Mouse (Mus musculus): ENCODE measurements around the gene Esrra.

Esrra gene

GRCm38 (mm10) chr19:6919876-6920740 is 1.5 kb downstream of the Esrra start:
- DNase-seq, result no peak

GRCm38 (mm10) chr19:6919431-6919830 is 2.2 kb downstream of the Esrra start:
- no peak for DNase-seq

GRCm38 (mm10) chr19:6918321-6918720 is 3.3 kb downstream of the Esrra start:
- DNase-seq, result no peak

GRCm38 (mm10) chr19:6916496-6916895 is 5.1 kb downstream of the Esrra start:
- no peak for DNase-seq

GRCm38 (mm10) chr19:6915276-6915675 is 6.3 kb downstream of the Esrra start:
- DNase-seq, result no peak

- DNase-seq, result no peak
Observed at GRCm38 (mm10) chr19:6914540-6914939, 7.1 kb downstream of the Esrra start.

- DNase-seq, result no peak
Observed at GRCm38 (mm10) chr19:6913991-6914390, 7.6 kb downstream of the Esrra start.

GRCm38 (mm10) chr19:6913036-6913435 is 8.6 kb downstream of the Esrra start:
- no peak for DNase-seq

GRCm38 (mm10) chr19:6912205-6912970 is 9.2 kb downstream of the Esrra start:
- no peak for DNase-seq

GRCm38 (mm10) chr19:6911101-6912074 is 10.2 kb downstream of the Esrra start:
- DNase-seq, result no peak

- DNase-seq, result peak in 1 of 2 experiments; percentile 62
Observed at GRCm38 (mm10) chr19:6910306-6910705, 11.3 kb downstream of the Esrra start.

- DNase-seq, result peak; percentile 90 to 92
Observed at GRCm38 (mm10) chr19:6909507-6910289, 11.9 kb downstream of the Esrra start, which contains the start of the genes Trmt112 and Prdx5. TSS of gene Trmt112 (plus strand) at chr19:6909698. TSS of gene Prdx5 (minus strand) at chr19:6910106.

GRCm38 (mm10) chr19:6909021-6909420 is 12.6 kb downstream of the Esrra start:
- DNase-seq, result no peak

GRCm38 (mm10) chr19:6907811-6908540 is 13.6 kb downstream of the Esrra start:
- DNase-seq, result no peak

GRCm38 (mm10) chr19:6907094-6907493 is 14.5 kb downstream of the Esrra start:
- DNase-seq, result no peak

GRCm38 (mm10) chr19:6906199-6906598 is 15.4 kb downstream of the Esrra start:
- DNase-seq, result no peak

- DNase-seq, result no peak
Observed at GRCm38 (mm10) chr19:6905498-6906159, 16.0 kb downstream of the Esrra start.

GRCm38 (mm10) chr19:6904846-6905245 is 16.8 kb downstream of the Esrra start:
- no peak for DNase-seq

- no peak for DNase-seq
Observed at GRCm38 (mm10) chr19:6903031-6903430, 18.6 kb downstream of the Esrra start.

GRCm38 (mm10) chr19:6899641-6900040 is 22.0 kb downstream of the Esrra start:
- DNase-seq, result no peak

Data from thymus, adult 18-20 months (tissue).